Mouse (Mus musculus) midbrain, embryonic 10.5 days (tissue): ENCODE measurements around the gene Zfp324. TPM values are rescaled to one million over a fixed set of nuclear protein-coding genes. Genes with fewer than 3 reads are reported as not detected.

Source experiments
- DNase-seq: peaks from one replicate; pipeline ENCODE4 v3.0.0-alpha.2; 2017; ENCODE audit warnings: low spot score
- H3K27ac ChIP-seq: fragments of 300-500 bp; sonication (generic); replicated peaks from 2 replicates; pipeline ENCODE4 v1.5.1; 2016; ENCODE audit warnings: mild to moderate bottlenecking
- H3K27me3 ChIP-seq: fragments of 300-500 bp; sonication (generic); 2 replicates; pipeline ENCODE4 v1.6.1; 2016; ENCODE audit warnings: low read depth, mild to moderate bottlenecking; ENCODE audit not compliant: poor library complexity, severe bottlenecking
- H3K36me3 ChIP-seq: fragments of 300-500 bp; sonication (generic); 2 replicates; pipeline ENCODE4 v1.6.1; 2016; ENCODE audit warnings: mild to moderate bottlenecking, moderate library complexity
- H3K4me1 ChIP-seq: fragments of 300-500 bp; sonication (generic); 2 replicates; pipeline ENCODE4 v1.6.1; 2016
- H3K4me3 ChIP-seq: fragments of 300-500 bp; sonication (generic); 2 replicates; pipeline ENCODE4 v1.5.1; 2016; ENCODE audit warnings: mild to moderate bottlenecking, moderate library complexity
- H3K9me3 ChIP-seq: fragments of 300-500 bp; sonication (generic); replicated peaks from 2 replicates; pipeline ENCODE4 v1.6.1; 2016; ENCODE audit warnings: mild to moderate bottlenecking
- WGBS: fragments of 180-500 bp; shearing (Covaris S2); methylation state at CpG from one replicate; pipeline ENCODE4 v1.1.7; 2016; 5-methylcytosine and 5-hydroxymethylcytosine counted together
- polyA plus RNA-seq: library from polyadenylated mRNA; unstranded; fragments of >200 nt; fragmentation: Nextera tagmentation; extraction: Ambion mirVana; gene quantifications from 2 replicates; pipeline ENCODE4 v1.2.1, GENCODE M21; 2016

The Zfp324 gene
- polyA plus RNA-seq, 1 experiment from 2014 or later: 11.4 TPM

GRCm38 (mm10) chr7:12943488-12943887 is 22.1 kb upstream of the Zfp324 start:
- DNase-seq: no peak
- no peaks in the 10 kb centered on the region for H3K36me3 ChIP-seq
- H3K9me3 ChIP-seq: no peaks in the 10 kb centered on the region
- no peak overlapping the region for H3K4me3 ChIP-seq
- H3K27me3 ChIP-seq: no peaks in the 10 kb centered on the region
- H3K27ac ChIP-seq: no peak overlapping the region
- no peaks in the 10 kb centered on the region for H3K4me1 ChIP-seq

GRCm38 (mm10) chr7:12949032-12949871 is 16.4 kb upstream of the Zfp324 start:
- peak overlapping the region; percentile 59 for H3K4me3 ChIP-seq
- no peaks in the 10 kb centered on the region for H3K27me3 ChIP-seq
- no peaks in the 10 kb centered on the region for H3K36me3 ChIP-seq
- H3K9me3 ChIP-seq: no peaks in the 10 kb centered on the region
- H3K4me1 ChIP-seq: peaks cover 17% of the 10 kb centered on the region
- DNase-seq: peak; percentile 95
- peak overlapping the region; percentile 94 for H3K27ac ChIP-seq
- WGBS: 11% methylated on average over 35 of the region's 35 CpGs

GRCm38 (mm10) chr7:12949872-12950229 is 15.8 kb upstream of the Zfp324 start:
- no peaks in the 10 kb centered on the region for H3K27me3 ChIP-seq
- DNase-seq: no peak
- H3K4me1 ChIP-seq: peaks cover 17% of the 10 kb centered on the region
- no peaks in the 10 kb centered on the region for H3K36me3 ChIP-seq
- H3K27ac ChIP-seq: peak overlapping the region; percentile 94
- 11% methylated on average over 16 of the region's 16 CpGs for WGBS
- H3K4me3 ChIP-seq: peak overlapping the region; percentile 59
- H3K9me3 ChIP-seq: no peaks in the 10 kb centered on the region

- no peak for DNase-seq
- no peaks in the 10 kb centered on the region for H3K9me3 ChIP-seq
- H3K27me3 ChIP-seq: no peaks in the 10 kb centered on the region
- WGBS: 62% methylated on average over 3 of the region's 3 CpGs
- H3K4me1 ChIP-seq: peaks cover 7% of the 10 kb centered on the region
- no peak overlapping the region for H3K4me3 ChIP-seq
- no peak overlapping the region for H3K27ac ChIP-seq
- H3K36me3 ChIP-seq: no peaks in the 10 kb centered on the region
Observed at GRCm38 (mm10) chr7:12954896-12955295, 10.7 kb upstream of the Zfp324 start.

GRCm38 (mm10) chr7:12957511-12957910 is 8.1 kb upstream of the Zfp324 start:
- no peaks in the 10 kb centered on the region for H3K27me3 ChIP-seq
- DNase-seq: no peak
- H3K27ac ChIP-seq: no peak overlapping the region
- WGBS: 79% methylated on average over 5 of the region's 5 CpGs
- no peak overlapping the region for H3K4me3 ChIP-seq
- 0 out of 2 replicates have a peak, but pooled peaks cover 5% of the 10 kb centered on the region for H3K4me1 ChIP-seq
- no peaks in the 10 kb centered on the region for H3K36me3 ChIP-seq
- no peaks in the 10 kb centered on the region for H3K9me3 ChIP-seq

- no peak overlapping the region for H3K27ac ChIP-seq
- 80% methylated on average over 4 of the region's 4 CpGs for WGBS
- H3K4me1 ChIP-seq: 0 out of 2 replicates have a peak, but pooled peaks cover 5% of the 10 kb centered on the region
- H3K36me3 ChIP-seq: no peaks in the 10 kb centered on the region
- no peak for DNase-seq
- no peak overlapping the region for H3K4me3 ChIP-seq
- no peaks in the 10 kb centered on the region for H3K9me3 ChIP-seq
- no peaks in the 10 kb centered on the region for H3K27me3 ChIP-seq
Observed at GRCm38 (mm10) chr7:12958948-12959347, 6.7 kb upstream of the Zfp324 start.

- H3K36me3 ChIP-seq: no peaks in the 10 kb centered on the region
- no peak for DNase-seq
- no peaks in the 10 kb centered on the region for H3K9me3 ChIP-seq
- no peaks in the 10 kb centered on the region for H3K27me3 ChIP-seq
- H3K4me1 ChIP-seq: peaks cover 5% of the 10 kb centered on the region; the same call in 1 of the 2 replicates
- no peak overlapping the region for H3K4me3 ChIP-seq
- WGBS: 14% methylated on average over 4 of the region's 4 CpGs
- H3K27ac ChIP-seq: no peak overlapping the region
Observed at GRCm38 (mm10) chr7:12959718-12960117, 5.9 kb upstream of the Zfp324 start.

- H3K4me3 ChIP-seq: peak overlapping the region; percentile 49
- DNase-seq: peak; percentile 70
- WGBS: 2% methylated on average over 29 of the region's 29 CpGs
Observed at GRCm38 (mm10) chr7:12961511-12962141, 4.0 kb upstream of the Zfp324 start.

GRCm38 (mm10) chr7:12966104-12966845 is 637 bp downstream of the Zfp324 start:
- no peaks in the 10 kb centered on the region for H3K9me3 ChIP-seq
- peaks cover 24% of the 10 kb centered on the region for H3K4me1 ChIP-seq
- H3K27me3 ChIP-seq: no peaks in the 10 kb centered on the region
- peaks cover 29% of the 10 kb centered on the region for H3K36me3 ChIP-seq
- under 1% methylated on average over 28 of the region's 29 CpGs for WGBS
- H3K4me3 ChIP-seq: peak overlapping the region; percentile 96
- peak overlapping the region; percentile 92 for H3K27ac ChIP-seq
- DNase-seq: peak; percentile 55

More at GRCm38 (mm10) chr7:12961511-12962141, 4.0 kb upstream of the Zfp324 start:
- H3K36me3 ChIP-seq: no peaks in the 10 kb centered on the region
- peak overlapping the region; percentile 70 for H3K27ac ChIP-seq
- H3K9me3 ChIP-seq: no peaks in the 10 kb centered on the region
- H3K4me1 ChIP-seq: peaks cover 18% of the 10 kb centered on the region
- no peaks in the 10 kb centered on the region for H3K27me3 ChIP-seq

- no peak overlapping the region for H3K27ac ChIP-seq
- H3K4me3 ChIP-seq: no peak overlapping the region
- peaks cover 51% of the 10 kb centered on the region for H3K36me3 ChIP-seq
- no peaks in the 10 kb centered on the region for H3K27me3 ChIP-seq
- no peak for DNase-seq
- WGBS: 95% methylated on average over 25 of the region's 25 CpGs
- H3K4me1 ChIP-seq: peaks cover 14% of the 10 kb centered on the region
- H3K9me3 ChIP-seq: no peaks in the 10 kb centered on the region
Observed at GRCm38 (mm10) chr7:12970906-12971305, 5.3 kb downstream of the Zfp324 start.

GRCm38 (mm10) chr7:12977682-12978389 is 12.2 kb downstream of the Zfp324 start, which contains the start of gene Zfp446:
TSS of gene Zfp446 (plus strand) at chr7:12977848.
- Histone ChIP-seq H3K4me1 (peaks cover 24% of the 10 kb centered on the region), H3K27ac (peak within 1 kb of the TSS; percentile 97), H3K27me3 (no peaks in the 10 kb centered on the region), H3K4me3 (peak within 1 kb of the TSS; percentile 77), H3K9me3 (no peaks in the 10 kb centered on the region), H3K36me3 (peaks cover 27% of the 10 kb centered on the region)
- under 1% methylated on average over 49 of the region's 49 CpGs for WGBS
- peak; percentile 98 for DNase-seq
